Mouse (Mus musculus) embryo, embryonic 11 days (tissue): ENCODE data around the gene Rpp25l.
A peak's percentile ranks its signal among the peaks of the same experiment; 100 is the strongest.
"Not testable (repeated sequence)": the region's sequence is repeated elsewhere in the genome, so short reads cannot be mapped to it uniquely, and the experiment has no call there.

Experiments used
- DNase-seq: peaks from one replicate; pipeline ENCODE4 v3.0.0-alpha.2; 2015

Gene Rpp25l

DNA sequence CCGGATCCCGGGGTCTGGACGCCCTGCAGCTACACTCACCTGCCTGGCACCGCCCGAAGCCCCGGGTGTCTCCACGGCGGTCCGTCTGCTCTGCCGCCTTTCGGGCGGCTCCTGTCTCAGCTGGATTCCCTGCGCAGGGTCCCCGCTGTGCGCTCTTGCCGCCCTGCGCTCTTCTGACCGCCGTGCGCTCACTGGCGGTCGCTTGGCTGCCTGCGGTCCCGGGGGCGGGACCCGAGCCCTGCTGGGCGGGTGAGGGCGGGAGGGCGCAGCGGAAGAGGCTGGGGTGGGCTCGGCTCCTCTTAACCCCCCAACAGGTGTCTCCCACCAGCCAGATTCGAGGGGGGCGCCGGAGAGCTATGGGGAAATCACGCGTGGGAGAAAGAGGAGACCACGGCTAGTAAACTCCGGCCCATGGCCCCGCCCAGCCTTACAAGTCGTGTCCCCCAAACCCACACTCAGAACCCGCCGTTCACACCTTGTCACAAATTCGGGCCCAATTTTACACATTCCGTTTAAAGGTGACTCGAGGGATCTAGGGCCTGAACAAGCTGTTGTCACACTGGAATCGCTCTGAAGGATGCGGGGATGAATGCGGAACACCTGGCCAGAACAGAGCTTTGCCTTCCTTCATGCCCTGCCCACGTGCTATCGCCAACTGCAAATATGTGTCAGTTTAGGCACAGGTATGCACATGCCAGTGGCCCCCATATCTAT lies 17.9 kb upstream of the Rpp25l start, which contains the start of gene Arid3c:
TSS of gene Arid3c (minus strand) at position 91 of the 714 bp plus-strand sequence.
- DNase-seq, result peak; percentile 65

DNA sequence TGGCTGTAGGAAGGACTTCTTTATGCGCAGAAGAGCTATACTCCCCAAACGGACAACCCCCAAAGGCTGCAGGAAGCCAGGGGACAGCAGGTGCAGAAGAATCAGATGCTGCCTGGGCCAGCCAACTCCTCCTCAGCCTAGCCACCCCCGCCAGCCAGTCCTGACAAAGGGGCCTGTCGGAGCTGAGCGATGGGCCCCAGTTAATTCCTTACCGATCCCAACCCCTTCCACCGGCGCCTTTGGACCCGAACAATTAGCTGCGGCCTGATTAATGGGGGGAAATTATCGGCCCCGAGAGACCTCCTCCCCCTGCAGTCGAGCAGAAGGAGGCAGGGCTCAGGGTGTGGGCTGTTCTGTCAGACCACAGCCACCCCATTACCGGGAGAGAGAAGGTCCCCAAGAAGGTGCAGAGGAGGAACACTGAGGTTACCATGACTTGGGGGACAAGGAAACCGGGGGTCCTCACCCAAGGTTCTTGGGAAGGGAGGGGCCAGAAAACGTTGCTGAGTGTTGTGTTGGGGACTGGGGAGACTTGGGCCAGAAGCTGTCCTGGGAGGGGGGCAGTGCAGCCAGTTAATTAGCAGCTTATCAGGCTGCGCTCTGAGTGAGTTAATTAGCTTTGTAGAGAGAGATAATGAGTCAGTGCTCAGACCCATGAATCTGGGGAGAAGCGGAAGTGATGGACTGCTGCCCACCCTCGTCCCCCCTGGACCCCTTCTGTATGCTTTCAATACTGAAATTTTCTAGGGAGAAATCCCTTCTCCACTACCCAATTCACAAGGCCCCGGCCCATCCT lies 13.7 kb upstream of the Rpp25l start:
- peak; percentile 46 for DNase-seq

- DNase-seq, result peak; percentile 97
These were observed 9.6 kb upstream of the Rpp25l start, which contains the start of gene Dctn3 for GRCm38 (mm10) chr4:41722918-41723351. Dctn3 (minus strand) TSS chr4:41723170.

DNA sequence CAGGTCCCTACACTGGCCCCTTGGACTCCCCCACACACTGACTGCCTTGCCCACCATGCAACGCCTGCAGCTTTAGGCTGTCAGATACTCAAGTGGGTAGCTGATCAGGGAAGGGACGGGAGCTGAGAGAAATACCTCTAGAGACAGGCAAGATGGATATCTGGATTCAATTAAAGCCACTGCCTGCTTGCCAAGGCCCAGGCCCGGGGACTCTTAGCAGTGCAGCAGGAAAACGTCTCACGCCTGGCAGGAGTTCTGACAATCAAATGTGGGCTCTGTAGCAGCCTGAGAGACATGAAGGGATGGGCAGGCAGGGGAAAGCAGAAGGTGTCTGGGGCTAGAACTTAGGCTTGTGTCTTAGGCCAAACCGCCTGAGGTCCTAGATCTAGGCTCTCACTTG lies 3.5 kb upstream of the Rpp25l start:
- DNase-seq, result no peak

- no peak for DNase-seq
These were observed 2.3 kb upstream of the Rpp25l start for GRCm38 (mm10) chr4:41715596-41715995.

DNA sequence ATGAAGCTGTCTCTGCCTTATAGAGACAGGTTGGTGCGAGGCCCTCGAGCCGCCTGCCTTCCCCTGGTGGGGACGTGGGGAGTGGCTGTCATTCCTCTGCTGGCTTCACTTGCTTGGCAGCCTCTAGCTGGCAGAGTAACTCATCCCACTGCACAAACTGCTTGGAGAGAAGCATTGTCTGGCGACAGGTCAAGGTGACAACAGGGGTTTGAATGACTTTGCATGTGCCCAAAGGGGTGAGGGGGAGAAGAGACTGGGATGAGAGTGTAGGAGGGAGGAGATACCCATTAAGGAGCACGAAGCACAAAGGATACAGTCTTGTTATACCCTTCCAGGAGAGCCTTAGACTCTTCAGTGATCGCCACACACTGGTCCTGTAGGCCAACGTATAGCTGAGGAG lies 1.7 kb upstream of the Rpp25l start:
- no peak for DNase-seq

- peak; percentile 86 for DNase-seq
These were observed 942 bp upstream of the Rpp25l start for GRCm38 (mm10) chr4:41714276-41714675.

- no peak for DNase-seq
These were observed 725 bp downstream of the Rpp25l start for GRCm38 (mm10) chr4:41712421-41713196.

DNA sequence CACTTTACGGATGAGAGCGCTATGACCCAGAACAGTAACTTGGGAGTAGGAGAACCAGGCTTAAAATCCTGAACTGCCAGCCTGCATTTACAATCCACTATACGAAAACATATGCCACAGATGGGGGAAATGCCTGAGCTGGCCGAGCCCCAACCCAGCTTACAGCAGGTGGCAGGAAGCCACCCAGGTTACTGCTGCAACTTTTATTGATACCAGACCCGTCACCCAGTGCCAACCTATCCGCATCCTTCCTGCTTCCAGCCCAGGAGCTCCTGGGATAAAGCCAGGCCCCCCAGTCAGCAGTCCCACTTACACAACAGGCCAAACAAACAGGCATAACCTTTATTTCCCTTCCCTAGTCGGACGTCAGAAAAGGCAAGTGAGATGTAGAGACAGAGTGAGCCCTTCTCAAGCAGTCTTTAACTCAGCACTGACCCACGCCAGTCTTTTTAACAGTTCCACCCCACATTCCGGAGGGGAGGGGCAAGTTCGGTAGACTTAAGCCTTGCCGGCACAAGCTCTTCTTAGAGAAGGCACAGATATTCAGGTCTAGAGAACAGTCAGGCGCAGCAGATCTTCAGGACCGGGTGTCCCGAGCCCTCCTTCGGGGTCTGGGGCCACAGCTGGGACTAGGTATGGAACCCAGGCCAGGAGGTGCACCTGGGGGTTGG lies 1.5 kb downstream of the Rpp25l start:
- no peak for DNase-seq

GRCm38 (mm10) chr4:41710229-41710628 lies 3.1 kb downstream of the Rpp25l start:
- no peak for DNase-seq

DNA sequence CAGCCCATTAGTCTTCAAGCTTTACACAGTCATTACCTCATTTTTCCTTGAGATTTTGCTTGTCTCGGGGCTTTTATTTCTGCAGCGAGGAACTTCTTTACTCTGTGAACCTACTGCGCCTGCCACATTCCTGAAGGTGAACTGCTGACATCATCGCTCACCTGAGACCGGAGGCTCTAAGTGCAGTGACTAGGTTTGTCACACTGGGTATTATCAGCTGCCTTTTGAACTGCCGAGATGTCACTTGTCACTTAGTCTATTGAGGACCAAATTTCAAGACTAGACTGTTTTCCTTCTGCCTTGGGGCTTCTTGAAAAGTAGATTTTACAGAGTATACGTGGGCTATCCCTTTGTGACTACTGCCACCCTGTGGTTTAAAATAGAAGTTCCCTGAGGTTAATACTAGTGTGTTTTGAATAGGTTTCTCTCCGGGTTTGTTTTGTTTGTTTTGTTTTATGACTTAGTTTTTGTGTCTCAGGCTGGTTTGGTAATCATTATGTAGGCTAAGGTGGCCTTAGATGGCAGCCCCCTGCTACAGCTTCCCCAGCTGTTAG lies 5.1 kb downstream of the Rpp25l start:
- DNase-seq, result peak; percentile 80

DNA sequence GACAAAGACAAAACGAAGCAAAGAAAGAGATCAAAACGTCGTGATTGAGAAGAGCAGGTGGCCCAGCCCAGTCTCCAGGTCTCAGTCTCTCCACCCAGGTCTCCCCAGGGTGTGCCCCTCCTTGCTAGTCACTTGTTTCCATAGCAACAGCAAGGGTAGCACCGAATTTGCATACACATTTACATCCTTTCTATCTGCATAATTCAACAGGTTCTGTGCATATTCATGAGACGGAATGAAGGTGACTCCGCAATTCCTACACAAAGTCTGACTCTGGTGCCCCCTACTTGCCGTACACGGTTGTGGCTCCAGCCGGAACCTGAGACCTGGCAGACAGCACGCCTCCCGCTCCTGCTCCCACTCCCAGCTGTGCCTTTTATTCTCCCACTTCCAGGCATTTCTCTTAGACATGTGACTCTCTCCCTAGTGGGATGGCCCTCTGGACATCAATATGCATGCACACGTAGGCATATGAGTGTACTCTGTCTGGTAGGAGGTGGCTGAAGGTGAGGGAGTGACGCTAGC lies 6.3 kb downstream of the Rpp25l start:
- DNase-seq, result peak; percentile 88

DNA sequence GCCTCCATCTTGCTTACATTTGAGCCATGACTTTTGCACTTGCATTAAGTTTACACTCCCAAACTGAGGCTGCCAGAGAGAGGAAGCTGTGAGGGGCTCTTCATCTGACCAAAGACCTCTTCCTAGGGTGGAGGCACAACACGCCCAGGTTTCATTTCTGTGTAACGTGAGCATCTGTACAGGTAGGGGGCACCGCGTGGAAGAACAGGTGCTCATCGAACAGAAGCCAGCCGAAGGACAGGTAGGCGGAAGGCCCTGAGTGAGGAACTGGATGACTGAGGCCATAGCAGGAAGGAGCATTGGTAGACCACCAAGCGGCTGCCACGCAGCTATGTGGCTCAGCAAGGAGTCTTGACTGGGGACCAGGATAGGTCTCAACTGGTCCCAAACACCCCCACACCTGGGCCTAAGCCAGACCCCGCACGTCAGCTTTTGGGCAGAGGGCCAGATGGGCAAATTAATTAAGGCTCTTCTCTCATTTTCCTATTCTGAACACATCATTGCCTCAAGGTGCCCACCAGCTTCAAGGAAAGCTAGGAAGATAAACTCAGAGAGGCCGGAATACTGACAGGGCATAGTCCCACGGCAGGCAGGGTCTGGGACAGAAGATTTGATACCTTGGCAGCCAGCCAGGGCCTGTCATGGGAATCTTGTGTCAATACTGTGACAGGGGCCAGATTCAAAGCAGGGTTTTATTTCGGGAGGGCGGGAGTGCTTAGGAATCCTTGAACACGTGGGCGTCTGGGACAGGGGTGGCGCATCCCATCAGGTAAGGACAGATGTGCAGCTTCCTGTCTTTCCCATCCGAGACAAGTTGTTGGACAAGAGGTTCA lies 7.2 kb downstream of the Rpp25l start:
- DNase-seq, result no peak

DNA sequence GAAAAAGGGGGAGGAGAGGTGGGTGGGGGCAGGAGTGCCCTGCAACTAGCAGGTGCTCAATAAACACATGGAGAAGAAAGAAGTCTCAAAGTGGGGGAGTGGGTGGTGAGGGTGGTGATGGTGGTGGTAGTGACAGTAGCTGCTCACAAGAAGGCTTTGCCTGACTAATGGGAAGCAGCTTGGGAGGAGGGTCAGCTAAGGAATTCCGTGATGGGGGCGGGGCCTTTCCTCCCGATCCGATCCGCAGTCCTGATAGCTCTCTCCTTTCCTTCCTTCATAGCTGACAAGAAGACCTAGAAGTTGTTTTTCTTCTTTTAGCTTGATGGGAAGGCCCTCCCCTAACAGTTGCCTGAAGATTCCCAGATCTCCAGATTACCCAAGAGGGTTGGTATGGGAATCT lies 8.7 kb downstream of the Rpp25l start:
- DNase-seq, result peak; percentile 55

- DNase-seq, result not testable (repeated sequence)
These were observed 11.1 kb downstream of the Rpp25l start for GRCm38 (mm10) chr4:41702226-41702625.

GRCm38 (mm10) chr4:41700224-41700623 lies 13.1 kb downstream of the Rpp25l start:
- DNase-seq, result not testable (repeated sequence)

DNA sequence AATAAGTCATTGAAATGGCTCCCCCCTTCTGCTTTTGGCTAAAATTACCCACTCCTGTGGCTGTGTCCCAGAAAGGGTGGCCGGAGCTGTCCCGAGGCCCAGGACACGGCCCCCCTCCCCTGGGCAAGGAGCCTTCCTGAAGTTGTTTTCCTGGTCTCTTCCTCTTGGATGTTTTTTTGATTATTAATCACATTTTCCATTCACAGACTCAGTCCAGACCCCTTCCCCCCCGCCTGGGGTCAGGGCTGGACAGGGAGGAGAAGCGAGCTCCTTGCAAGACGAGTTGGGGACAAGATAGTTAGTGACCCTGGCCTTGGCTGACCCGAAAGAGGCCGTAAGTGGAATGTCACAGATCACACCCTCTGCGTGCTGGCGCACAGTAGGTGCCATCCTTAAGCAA lies 13.6 kb downstream of the Rpp25l start, which contains the start of gene Il11ra1:
TSS of gene Il11ra1 (plus strand) at position 207 of the 400 bp plus-strand sequence.
- not testable (repeated sequence) for DNase-seq

- DNase-seq, result not testable (repeated sequence)
These were observed 14.8 kb downstream of the Rpp25l start for GRCm38 (mm10) chr4:41698421-41699016.

DNA sequence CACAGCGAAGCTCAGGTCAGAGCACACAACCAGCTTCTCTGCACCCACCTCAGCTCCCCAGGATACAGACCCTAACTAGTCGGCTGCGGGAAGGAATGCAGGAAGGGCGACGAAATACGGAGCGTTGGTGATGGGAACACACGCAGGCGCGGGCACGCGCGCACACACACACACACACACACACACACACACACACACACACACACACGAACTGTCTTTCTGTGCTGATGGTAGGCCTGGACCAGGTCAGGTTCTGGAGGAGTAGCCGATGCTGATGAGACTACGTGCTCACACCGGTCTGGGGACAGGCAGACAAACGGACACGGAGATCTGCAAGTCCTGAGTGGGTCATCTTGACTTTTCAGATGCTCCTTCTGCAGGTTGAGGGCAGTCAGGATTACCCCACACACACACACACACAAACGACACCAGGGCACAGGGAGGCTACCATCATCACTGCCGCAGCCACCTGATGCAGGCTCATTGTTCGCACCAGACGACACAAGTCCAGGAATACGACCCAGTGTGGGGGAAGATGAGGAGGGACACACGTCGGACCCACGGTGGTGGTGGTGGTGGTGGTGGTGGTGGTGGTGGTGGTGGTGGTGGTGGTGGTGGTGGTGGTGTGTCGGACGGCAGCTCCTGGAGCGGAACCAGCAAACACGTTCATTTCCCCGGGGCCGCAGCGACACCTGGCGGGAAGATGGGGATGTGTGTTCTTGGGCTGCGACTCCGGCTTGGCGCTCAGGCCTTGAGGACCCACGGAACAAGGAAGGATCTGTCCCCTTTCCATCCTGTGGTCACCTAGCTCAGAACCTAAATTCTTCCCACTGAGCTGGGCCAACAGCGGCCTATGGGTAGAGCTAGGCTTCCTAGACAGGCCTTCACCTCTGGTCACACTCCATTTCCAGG lies 16.1 kb downstream of the Rpp25l start, which contains the start of gene Cntfr:
TSS of gene Cntfr (minus strand) at position 160 of the 912 bp plus-strand sequence.
- peak; percentile 78 for DNase-seq
